Mouse (Mus musculus): ENCODE results near the gene Styk1. TPM values are rescaled to one million over a fixed set of nuclear protein-coding genes. Genes with fewer than 3 reads are reported as not detected.

Gene Styk1
- polyA plus RNA-seq, 1 experiment from 2014 or later: 8.0 TPM

- no peaks in the 10 kb centered on the region for H3K36me3 ChIP-seq
- no peaks in the 10 kb centered on the region for H3K9me3 ChIP-seq
- 89% methylated on average over 1 of the region's 1 CpGs for WGBS
- H3K27me3 ChIP-seq (replicated peaks): no peaks in the 10 kb centered on the region
- no peaks in the 10 kb centered on the region for H3K4me1 ChIP-seq
- ATAC-seq (ENCODE audit: insufficient read depth, low FRiP score, low read depth): no peak
- H3K9ac ChIP-seq: no peak overlapping the region
- no peak overlapping the region for H3K4me2 ChIP-seq
- no peak overlapping the region for H3K4me3 ChIP-seq (replicated peaks)
- no peak overlapping the region for H3K27ac ChIP-seq
These were observed 81.1 kb downstream of the Styk1 start for GRCm38 (mm10) chr6:131272311-131272710.

GRCm38 (mm10) chr6:131270312-131270711, 83.1 kb downstream of the Styk1 start:
- H3K27ac ChIP-seq: no peak overlapping the region
- H3K36me3 ChIP-seq: no peaks in the 10 kb centered on the region
- no peak overlapping the region for H3K9ac ChIP-seq
- H3K27me3 ChIP-seq (replicated peaks): no peaks in the 10 kb centered on the region
- H3K4me2 ChIP-seq: no peak overlapping the region
- no peaks in the 10 kb centered on the region for H3K9me3 ChIP-seq
- WGBS: 42% methylated on average over 1 of the region's 1 CpGs
- no peaks in the 10 kb centered on the region for H3K4me1 ChIP-seq
- no peak for ATAC-seq (ENCODE audit: insufficient read depth, low FRiP score, low read depth)
- no peak overlapping the region for H3K4me3 ChIP-seq (replicated peaks)

GRCm38 (mm10) chr6:131269599-131269998, 83.8 kb downstream of the Styk1 start:
- H3K9ac ChIP-seq: no peak overlapping the region
- no peaks in the 10 kb centered on the region for H3K4me1 ChIP-seq
- H3K36me3 ChIP-seq: no peaks in the 10 kb centered on the region
- no peaks in the 10 kb centered on the region for H3K9me3 ChIP-seq
- no peak overlapping the region for H3K27ac ChIP-seq
- 91% methylated on average over 2 of the region's 2 CpGs for WGBS
- H3K4me2 ChIP-seq: no peak overlapping the region
- ATAC-seq (ENCODE audit: insufficient read depth, low FRiP score, low read depth): no peak
- no peaks in the 10 kb centered on the region for H3K27me3 ChIP-seq (replicated peaks)
- no peak overlapping the region for H3K4me3 ChIP-seq (replicated peaks)

GRCm38 (mm10) chr6:131264175-131264574, 89.2 kb downstream of the Styk1 start:
- H3K4me3 ChIP-seq (replicated peaks): no peak overlapping the region
- WGBS: 80% methylated on average over 5 of the region's 5 CpGs
- H3K36me3 ChIP-seq: no peaks in the 10 kb centered on the region
- H3K9ac ChIP-seq: no peak overlapping the region
- no peaks in the 10 kb centered on the region for H3K9me3 ChIP-seq
- H3K4me2 ChIP-seq: no peak overlapping the region
- no peaks in the 10 kb centered on the region for H3K4me1 ChIP-seq
- no peak for ATAC-seq (ENCODE audit: insufficient read depth, low FRiP score, low read depth)
- no peaks in the 10 kb centered on the region for H3K27me3 ChIP-seq (replicated peaks)
- H3K27ac ChIP-seq: no peak overlapping the region

- no peak overlapping the region for H3K4me2 ChIP-seq
- no peak overlapping the region for H3K27ac ChIP-seq
- no peak for ATAC-seq (ENCODE audit: insufficient read depth, low FRiP score, low read depth)
- H3K4me3 ChIP-seq (replicated peaks): no peak overlapping the region
- no peaks in the 10 kb centered on the region for H3K36me3 ChIP-seq
- no peak overlapping the region for H3K9ac ChIP-seq
- no peaks in the 10 kb centered on the region for H3K27me3 ChIP-seq (replicated peaks)
- 57% methylated on average over 3 of the region's 3 CpGs for WGBS
- no peaks in the 10 kb centered on the region for H3K4me1 ChIP-seq
- no peaks in the 10 kb centered on the region for H3K9me3 ChIP-seq
These were observed 90.6 kb downstream of the Styk1 start for GRCm38 (mm10) chr6:131262778-131263177.

- 75% methylated on average over 3 of the region's 3 CpGs for WGBS
- H3K4me2 ChIP-seq: no peak overlapping the region
- H3K27ac ChIP-seq: no peak overlapping the region
- no peak for ATAC-seq (ENCODE audit: insufficient read depth, low FRiP score, low read depth)
- H3K9me3 ChIP-seq: no peaks in the 10 kb centered on the region
- no peak overlapping the region for H3K4me3 ChIP-seq (replicated peaks)
- no peaks in the 10 kb centered on the region for H3K4me1 ChIP-seq
- H3K27me3 ChIP-seq (replicated peaks): no peaks in the 10 kb centered on the region
- no peaks in the 10 kb centered on the region for H3K36me3 ChIP-seq
- no peak overlapping the region for H3K9ac ChIP-seq
These were observed 91.4 kb downstream of the Styk1 start for GRCm38 (mm10) chr6:131262009-131262408.

Other genes with a start within 250 kb of the Styk1 start
- gene Klra2, start 106.2 kb downstream of the Styk1 start, polyA plus RNA-seq (2015; fragmentation: Nextera tagmentation; extraction: Ambion mirVana): 1.1 and 1.3 TPM in 2 replicates
- gene Magohb, start 60.4 kb downstream of the Styk1 start, polyA plus RNA-seq (2015; fragmentation: Nextera tagmentation; extraction: Ambion mirVana): 60.2 and 61.3 TPM in 2 replicates
- gene Ybx3, start 34.9 kb upstream of the Styk1 start, polyA plus RNA-seq (2015; fragmentation: Nextera tagmentation; extraction: Ambion mirVana): 62.5 and 65.3 TPM in 2 replicates
- gene 5430401F13Rik, start 132.8 kb upstream of the Styk1 start, polyA plus RNA-seq (2015; fragmentation: Nextera tagmentation; extraction: Ambion mirVana): not detected in 2 replicates
- gene Gm6619, start 132.8 kb upstream of the Styk1 start, polyA plus RNA-seq (2015; fragmentation: Nextera tagmentation; extraction: Ambion mirVana): not detected in 2 replicates